6 mouse cellular contexts compared by ENCODE assay signal in genomic region chr4:86626496-86626895, GRCm38 (mm10). TPM values are rescaled to one million over a fixed set of nuclear protein-coding genes. Genes with fewer than 3 reads are reported as not detected.
DNase-seq lines count a peak whose midpoint lies in the region; ATAC-seq and TF ChIP-seq lines count a peak whose summit lies in the region.
"Not testable (repeated sequence)": the region's sequence is repeated elsewhere in the genome, so short reads cannot be mapped to it uniquely, and the experiment has no call there.

No protein-coding gene starts in this region.

- not testable (repeated sequence) for H3K9ac ChIP-seq in intestine, embryonic 15.5 days; intestine, postnatal 0 days (ENCODE audit: low read depth, low read length); liver, adult 2 months (ENCODE audit: low read depth, low read length); stomach, embryonic 16.5 days (ENCODE audit: low read length)

- not testable (repeated sequence) for H3K4me2 ChIP-seq in intestine, embryonic 15.5 days (replicated peaks); intestine, postnatal 0 days (replicated peaks; ENCODE audit: low read depth); stomach, embryonic 16.5 days (ENCODE audit: low read depth, low read length)

- ATAC-seq in intestine, embryonic 15.5 days, result peak; percentile 93
- ATAC-seq in intestine, postnatal 0 days, result peak; percentile 99
- ATAC-seq in stomach, embryonic 16.5 days (ENCODE audit: insufficient read depth, low FRiP score), result 0 out of 2 replicates have a peak, but pooled peaks have one; percentile 60

- not testable (repeated sequence) for TF ChIP-seq POLR2A in liver, adult 2 months (IDR thresholded peaks at IDR 0.05; ENCODE audit: extremely low read depth, insufficient read depth, low read length); small intestine, adult 2 months (IDR thresholded peaks at IDR 0.05; ENCODE audit: low read depth, low read length)

- H3K4me3 ChIP-seq in intestine, embryonic 15.5 days (replicated peaks); intestine, postnatal 0 days (ENCODE audit: low read depth, low read length); liver, adult 2 months (ENCODE audit: insufficient read depth, low read depth, low read length); small intestine, adult 2 months (ENCODE audit: low read depth, low read length); stomach, embryonic 16.5 days (replicated peaks; ENCODE audit: low read length): not testable (repeated sequence)

- H3K9me3 ChIP-seq in intestine, embryonic 15.5 days; intestine, postnatal 0 days (ENCODE audit: control insufficient read depth); stomach, embryonic 16.5 days (replicated peaks; ENCODE audit: control insufficient read depth, low read length): not testable (repeated sequence)

- WGBS in intestine, embryonic 15.5 days, result 66% methylated on average over 7 of the region's 7 CpGs
- 39% methylated on average over 7 of the region's 7 CpGs for WGBS in intestine, postnatal 0 days
- WGBS in liver, adult 2 months, result 55% methylated on average over 7 of the region's 7 CpGs
- 24% methylated on average over 7 of the region's 7 CpGs for WGBS in small intestine, adult 2 months
- 79% methylated on average over 7 of the region's 7 CpGs for WGBS in stomach, embryonic 16.5 days

- 0 out of 2 replicates have a peak overlapping the region, but pooled peaks have one; percentile 40 for H3K27ac ChIP-seq in intestine, embryonic 15.5 days
- 0 out of 2 replicates have a peak overlapping the region, but pooled peaks have one; percentile 51 for H3K27ac ChIP-seq in intestine, postnatal 0 days (ENCODE audit: low read depth, low read length)
- H3K27ac ChIP-seq in liver, adult 2 months (replicated peaks; ENCODE audit: insufficient read depth, low read depth, low read length); stomach, embryonic 16.5 days (ENCODE audit: low read length): not testable (repeated sequence)
- H3K27ac ChIP-seq in small intestine, adult 2 months (ENCODE audit: insufficient read depth, low read depth, low read length), result peak overlapping the region; percentile 70

- not testable (repeated sequence) for H3K79me2 ChIP-seq in liver, adult 2 months (ENCODE audit: control insufficient read depth, insufficient read depth, low read length)

- H3K36me3 ChIP-seq in intestine, embryonic 15.5 days; intestine, postnatal 0 days (ENCODE audit: control insufficient read depth, insufficient read depth); liver, adult 2 months (ENCODE audit: control insufficient read depth, insufficient read depth, low read length); small intestine, adult 2 months (ENCODE audit: control insufficient read depth, insufficient read depth, low read length); stomach, embryonic 16.5 days (ENCODE audit: control insufficient read depth, insufficient read depth, low read length): not testable (repeated sequence)

- H3K4me1 ChIP-seq in intestine, embryonic 15.5 days (replicated peaks); intestine, postnatal 0 days (replicated peaks; ENCODE audit: control insufficient read depth, insufficient read depth, low read length); liver, adult 2 months (ENCODE audit: control insufficient read depth, insufficient read depth, low read length); small intestine, adult 2 months (ENCODE audit: control insufficient read depth, insufficient read depth, insufficient read length, low read length); stomach, embryonic 16.5 days (ENCODE audit: control insufficient read depth, insufficient read depth, low read length): not testable (repeated sequence)

- DNase-seq in heart, adult 11 months, result peak; percentile 67
- peak; percentile 38 for DNase-seq in liver, adult 2 months (ENCODE audit: extremely low read depth, low read depth, low spot score)

- not testable (repeated sequence) for TF ChIP-seq CTCF in intestine, postnatal 0 days (IDR thresholded peaks at IDR 0.05; ENCODE audit: low read depth); liver, adult 2 months (IDR thresholded peaks at IDR 0.05; ENCODE audit: low read depth, low read length); small intestine, adult 2 months (IDR thresholded peaks at IDR 0.05; ENCODE audit: extremely low read depth, insufficient read length, insufficient replicate concordance, low read depth, low read length)

- not testable (repeated sequence) for H3K27me3 ChIP-seq in intestine, embryonic 15.5 days (replicated peaks); intestine, postnatal 0 days (replicated peaks; ENCODE audit: control insufficient read depth, insufficient read depth, low read length); liver, adult 2 months (ENCODE audit: control insufficient read depth, insufficient read depth, low read length); small intestine, adult 2 months (ENCODE audit: control insufficient read depth, insufficient read depth, low read length); stomach, embryonic 16.5 days (ENCODE audit: control insufficient read depth, insufficient read depth, low read length)

RNA-seq across cellular contexts. Expression of gene Haus6, which starts 14.6 kb away (rescaled TPM):
- polyA plus RNA-seq in intestine, embryonic 15.5 days (2015; fragmentation: Nextera tagmentation; extraction: Ambion mirVana), result 13.0 and 13.7 TPM in 2 replicates
- 3.0 and 3.1 TPM in 2 replicates for polyA plus RNA-seq in intestine, postnatal 0 days (2015; fragmentation: Nextera tagmentation; extraction: Ambion mirVana)
- 2.3 and 2.7 TPM in 2 replicates for total RNA-seq in liver, adult 2 months (2014; rRNA removed)
- polyA plus RNA-seq in liver, adult 2 months (2012; rRNA removed), result 1.1 and 2.1 TPM in 2 replicates
- polyA plus RNA-seq in small intestine, adult 2 months (2012; rRNA removed), result 1.3 and 3.4 TPM in 2 replicates
- 12.5 and 14.3 TPM in 2 replicates for polyA plus RNA-seq in stomach, embryonic 16.5 days (2015; fragmentation: Nextera tagmentation; extraction: Ambion mirVana)

RNA-seq across cellular contexts. Expression of gene Plin2, which starts 43.4 kb away (rescaled TPM):
- 144 and 164 TPM in 2 replicates for polyA plus RNA-seq in intestine, embryonic 15.5 days (2015; fragmentation: Nextera tagmentation; extraction: Ambion mirVana)
- 500 and 531 TPM in 2 replicates for polyA plus RNA-seq in intestine, postnatal 0 days (2015; fragmentation: Nextera tagmentation; extraction: Ambion mirVana)
- total RNA-seq in liver, adult 2 months (2014; rRNA removed), result 294 and 339 TPM in 2 replicates
- polyA plus RNA-seq in liver, adult 2 months (2012; rRNA removed), result 449 and 502 TPM in 2 replicates
- polyA plus RNA-seq in small intestine, adult 2 months (2012; rRNA removed), result 41.0 and 119 TPM in 2 replicates
- 82.0 and 83.5 TPM in 2 replicates for polyA plus RNA-seq in stomach, embryonic 16.5 days (2015; fragmentation: Nextera tagmentation; extraction: Ambion mirVana)

RNA-seq across cellular contexts. Expression of gene Rraga, which starts 51.0 kb away (rescaled TPM):
- polyA plus RNA-seq in intestine, embryonic 15.5 days (2015; fragmentation: Nextera tagmentation; extraction: Ambion mirVana), result 64.0 and 69.8 TPM in 2 replicates
- 37.0 and 38.6 TPM in 2 replicates for polyA plus RNA-seq in intestine, postnatal 0 days (2015; fragmentation: Nextera tagmentation; extraction: Ambion mirVana)
- 18.8 and 21.3 TPM in 2 replicates for total RNA-seq in liver, adult 2 months (2014; rRNA removed)
- polyA plus RNA-seq in liver, adult 2 months (2012; rRNA removed), result 20.9 and 22.2 TPM in 2 replicates
- 13.2 and 22.1 TPM in 2 replicates for polyA plus RNA-seq in small intestine, adult 2 months (2012; rRNA removed)
- 117 and 125 TPM in 2 replicates for polyA plus RNA-seq in stomach, embryonic 16.5 days (2015; fragmentation: Nextera tagmentation; extraction: Ambion mirVana)
